Mouse (Mus musculus) bone marrow, adult 2 months (tissue): ENCODE measurements around the gene Spg20. TPM values are rescaled to one million over a fixed set of nuclear protein-coding genes. Genes with fewer than 3 reads are reported as not detected.
A peak's percentile ranks its signal among the peaks of the same experiment; 100 is the strongest.

Experiments
- H3K27ac ChIP-seq: fragments of 200-500 bp; 2 replicates; pipeline ENCODE4 v1.5.1; 2012; ENCODE audit warnings: low read depth, mild to moderate bottlenecking, control low read depth, inconsistent platforms, low read length; ENCODE audit not compliant: control insufficient read depth, poor library complexity, insufficient read depth
- H3K4me1 ChIP-seq: fragments of 200-500 bp; 2 replicates; pipeline ENCODE4 v1.6.1; 2011; ENCODE audit warnings: low read length; ENCODE audit not compliant: control insufficient read depth, insufficient read depth
- H3K4me3 ChIP-seq: fragments of 200-500 bp; replicated peaks from 2 replicates; pipeline ENCODE3; 2011; ENCODE audit warnings: mild to moderate bottlenecking, low read depth, low read length, control low read depth; ENCODE audit not compliant: control insufficient read depth
- CTCF ChIP-seq: fragments of 200-500 bp; IDR thresholded peaks from 2 replicates; pipeline ENCODE4 v1.5.1; 2011; ENCODE audit warnings: low read length, control low read depth; ENCODE audit not compliant: control insufficient read depth, insufficient read depth
- POLR2A ChIP-seq: fragments of 200-500 bp; IDR thresholded peaks from 2 replicates; pipeline ENCODE4 v1.6.1; 2011; ENCODE audit warnings: low read depth, mild to moderate bottlenecking, control low read depth, low read length, borderline replicate concordance; ENCODE audit not compliant: control insufficient read depth
- WGBS: fragments of 180-500 bp; shearing (Covaris S2); methylation state at CpG from one replicate; pipeline ENCODE4 v1.1.7; 2018; 5-methylcytosine and 5-hydroxymethylcytosine counted together
- polyA plus RNA-seq: library from polyadenylated mRNA; stranded (reverse); fragments of >200 nt; gene quantifications from 2 replicates; pipeline ENCODE4 v1.2.4, GENCODE M21; 2011; ENCODE audit warnings: low replicate concordance; ENCODE audit not compliant: missing spikeins, insufficient read depth, insufficient read length

Gene Spg20
- 6.3 and 6.6 TPM in 2 replicates for polyA plus RNA-seq

GRCm38 (mm10) chr3:55111935-55112709 lies at the start of gene Spg20:
Spg20 (plus strand) TSS chr3:55112108.
- WGBS: under 1% methylated on average over 58 of the region's 58 CpGs
- peak; percentile 81 for TF ChIP-seq CTCF
- TF ChIP-seq POLR2A: peak; percentile 73; the same call in 1 of the 2 replicates
- peak within 1 kb of the TSS; percentile 30; the same call in 1 of the 2 replicates for H3K27ac ChIP-seq
- H3K4me3 ChIP-seq: peak within 1 kb of the TSS; percentile 78
- H3K4me1 ChIP-seq: peaks cover 1% of the 10 kb centered on the region; the same call in 1 of the 2 replicates

- 70% methylated on average over 9 of the region's 9 CpGs for WGBS
- no peaks in the 10 kb centered on the region for H3K4me1 ChIP-seq
- no peak for TF ChIP-seq POLR2A
- TF ChIP-seq CTCF: no peak
These were observed 49.3 kb upstream of the Spg20 start for GRCm38 (mm10) chr3:55062653-55063052.

GRCm38 (mm10) chr3:55064396-55064795 lies 47.5 kb upstream of the Spg20 start:
- 9% methylated on average over 2 of the region's 2 CpGs for WGBS
- no peak for TF ChIP-seq POLR2A
- TF ChIP-seq CTCF: peak; percentile 78
- no peaks in the 10 kb centered on the region for H3K4me1 ChIP-seq
- no peak overlapping the region for H3K27ac ChIP-seq
- no peak overlapping the region for H3K4me3 ChIP-seq

More at GRCm38 (mm10) chr3:55062653-55063052, 49.3 kb upstream of the Spg20 start:
- Histone ChIP-seq H3K4me3 (no peak overlapping the region), H3K27ac (no peak overlapping the region)

GRCm38 (mm10) chr3:55065738-55066665 lies 45.9 kb upstream of the Spg20 start:
- TF ChIP-seq POLR2A: no peak
- TF ChIP-seq CTCF: no peak
- Histone ChIP-seq H3K27ac (no peak overlapping the region), H3K4me1 (no peaks in the 10 kb centered on the region), H3K4me3 (no peak overlapping the region)
- WGBS: 29% methylated on average over 14 of the region's 14 CpGs

GRCm38 (mm10) chr3:55066666-55067023 lies 45.3 kb upstream of the Spg20 start:
- 62% methylated on average over 12 of the region's 12 CpGs for WGBS

GRCm38 (mm10) chr3:55067791-55068434 lies 44.0 kb upstream of the Spg20 start:
- Histone ChIP-seq H3K27ac (no peak overlapping the region), H3K4me3 (no peak overlapping the region), H3K4me1 (no peaks in the 10 kb centered on the region)
- no peak for TF ChIP-seq POLR2A
- TF ChIP-seq CTCF: no peak
- 62% methylated on average over 7 of the region's 7 CpGs for WGBS

More at GRCm38 (mm10) chr3:55066666-55067023, 45.3 kb upstream of the Spg20 start:
- H3K4me1 ChIP-seq: no peaks in the 10 kb centered on the region
- TF ChIP-seq POLR2A (no peak), CTCF (no peak)
- no peak overlapping the region for H3K27ac ChIP-seq
- no peak overlapping the region for H3K4me3 ChIP-seq

- H3K4me1 ChIP-seq: no peaks in the 10 kb centered on the region
- TF ChIP-seq CTCF (no peak), POLR2A (no peak)
- no peak overlapping the region for H3K4me3 ChIP-seq
- WGBS: 80% methylated on average over 6 of the region's 6 CpGs
- H3K27ac ChIP-seq: no peak overlapping the region
These were observed 37.2 kb upstream of the Spg20 start for GRCm38 (mm10) chr3:55074576-55075293.
